10 mouse cellular contexts compared by ENCODE assay signal in the genomic region with DNA sequence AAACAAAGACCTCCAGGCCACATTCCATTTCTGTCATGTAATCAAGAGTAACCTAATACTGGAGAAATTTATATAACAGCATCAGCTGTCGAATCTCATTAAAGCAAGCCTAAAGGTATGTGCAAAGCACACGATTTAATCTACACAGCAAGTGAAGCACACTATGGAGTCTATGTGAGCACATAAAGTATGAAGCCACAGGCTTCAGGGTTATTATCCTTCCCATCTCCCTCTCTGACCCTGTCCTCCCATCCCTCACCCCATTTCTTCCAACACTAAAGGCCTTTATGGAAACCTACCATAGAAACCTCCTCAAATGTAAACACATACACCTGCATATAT. TPM values are rescaled to one million over a fixed set of nuclear protein-coding genes. Genes with fewer than 3 reads are reported as not detected.
DNase-seq lines count a peak whose midpoint lies in the region; ATAC-seq and TF ChIP-seq lines count a peak whose summit lies in the region.
"Had no signal": no experiment of that assay in that cellular context is flagged by ENCODE, and none has a peak within 500 bp of the region (broad histone marks: within the 10 kb centered on the region; RNA-seq: fewer than 3 reads in every experiment).

No protein-coding gene starts in this region.

- ATAC-seq in heart, embryonic 11.5 days (replicated peaks; ENCODE audit: insufficient number of reproducible peaks, low FRiP score, low TSS enrichment) = no peak
- ATAC-seq in neural tube, embryonic 11.5 days (ENCODE audit: insufficient read depth, low FRiP score, low TSS enrichment) = no peak
- no peak; the same call in 1 of the 2 replicates for ATAC-seq in limb, embryonic 14.5 days (ENCODE audit: low FRiP score, low read depth)

- no peak overlapping the region for H3K9ac ChIP-seq in heart, embryonic 11.5 days (ENCODE audit: low read depth, low read length)
- H3K9ac ChIP-seq in neural tube, embryonic 11.5 days (ENCODE audit: low read length) = no peak overlapping the region
- no peak overlapping the region for H3K9ac ChIP-seq in limb, embryonic 14.5 days (ENCODE audit: low read depth, low read length, severe bottlenecking)

- TF ChIP-seq POLR2A in limb, embryonic 14.5 days (IDR thresholded peaks at IDR 0.05; ENCODE audit: borderline replicate concordance, extremely low read depth, insufficient read depth, insufficient read length) = no peak

- 53% methylated on average over 2 of the region's 2 CpGs for whole genome bisulfite sequencing in heart, embryonic 11.5 days (ENCODE audit: insufficient replicate concordance)
- 68% methylated on average over 2 of the region's 2 CpGs for WGBS in neural tube, embryonic 11.5 days
- 6% methylated on average over 2 of the region's 2 CpGs for WGBS in limb, embryonic 14.5 days

- peaks cover 5% of the 10 kb centered on the region; the same call in 1 of the 2 replicates for H3K4me1 ChIP-seq in heart, embryonic 11.5 days (ENCODE audit: control insufficient read depth, insufficient read depth, low read length)
- no peaks in the 10 kb centered on the region for H3K4me1 ChIP-seq in neural tube, embryonic 11.5 days (ENCODE audit: control insufficient read depth, insufficient read depth, low read length)
- peaks cover 16% of the 10 kb centered on the region for H3K4me1 ChIP-seq in limb, embryonic 14.5 days (ENCODE audit: control insufficient read depth, insufficient read depth, low read length)

- peaks cover under 1% of the 10 kb centered on the region; the same call in 1 of the 2 replicates for H3K36me3 ChIP-seq in heart, embryonic 11.5 days (ENCODE audit: control insufficient read depth, insufficient read depth, low read length)
- H3K36me3 ChIP-seq in neural tube, embryonic 11.5 days (ENCODE audit: control insufficient read depth, insufficient read depth, low read length) = no peaks in the 10 kb centered on the region
- no peaks in the 10 kb centered on the region for H3K36me3 ChIP-seq in limb, embryonic 14.5 days (ENCODE audit: control insufficient read depth, insufficient read depth, low read length)

- no peaks in the 10 kb centered on the region for H3K9me3 ChIP-seq in heart, embryonic 11.5 days (replicated peaks; ENCODE audit: control insufficient read depth, low read length)
- H3K9me3 ChIP-seq in neural tube, embryonic 11.5 days (ENCODE audit: control insufficient read depth, low read length) = no peaks in the 10 kb centered on the region
- no peaks in the 10 kb centered on the region for H3K9me3 ChIP-seq in limb, embryonic 14.5 days (ENCODE audit: control insufficient read depth, low read length)

- H3K27ac ChIP-seq in heart, embryonic 11.5 days (ENCODE audit: low read depth, low read length) = peak overlapping the region; percentile 58; the same call in 1 of the 2 replicates
- peak overlapping the region; percentile 3; the same call in 1 of the 2 replicates for H3K27ac ChIP-seq in neural tube, embryonic 11.5 days (ENCODE audit: low read depth, low read length)
- peak overlapping the region; percentile 77 for H3K27ac ChIP-seq in limb, embryonic 14.5 days (replicated peaks; ENCODE audit: low read depth, low read length)

- H3K4me2 ChIP-seq in heart, embryonic 11.5 days = no peak overlapping the region
- no peak overlapping the region for H3K4me2 ChIP-seq in neural tube, embryonic 11.5 days (ENCODE audit: low read depth)
- H3K4me2 ChIP-seq in limb, embryonic 14.5 days (replicated peaks; ENCODE audit: low read depth, low read length, severe bottlenecking) = no peak overlapping the region

- H3K27me3 ChIP-seq in heart, embryonic 11.5 days (ENCODE audit: control insufficient read depth, insufficient read depth, low read length) = no peaks in the 10 kb centered on the region
- no peaks in the 10 kb centered on the region for H3K27me3 ChIP-seq in neural tube, embryonic 11.5 days (ENCODE audit: control insufficient read depth, insufficient read depth, low read length)
- no peaks in the 10 kb centered on the region for H3K27me3 ChIP-seq in limb, embryonic 14.5 days (ENCODE audit: control insufficient read depth, insufficient read depth, low read length)

- no peak for DNase-seq in heart, postnatal 4 days
- no peak for DNase-seq in neural tube, embryonic 11.5 days (ENCODE audit: low spot score)
- no peak for DNase-seq in neural tube, embryonic 10.5 days (ENCODE audit: extremely low spot score, low spot score)
- DNase-seq in limb, embryonic 14.5 days (ENCODE audit: low spot score) = no peak
- DNase-seq in cerebellum, adult 9-11 months = no peak
- DNase-seq in spleen, postnatal 4 days (ENCODE audit: low spot score in 2 of 2) = no peak
- no peak for DNase-seq in retina, embryonic 14.5 days (ENCODE audit: low spot score)
- DNase-seq: right cerebral cortex, postnatal 14 days; thymus, postnatal 36 days had no signal

- H3K4me3 ChIP-seq in heart, embryonic 11.5 days (ENCODE audit: low read depth, low read length) = no peak overlapping the region
- H3K4me3 ChIP-seq in neural tube, embryonic 11.5 days (ENCODE audit: low read depth, low read length) = no peak overlapping the region
- no peak overlapping the region for H3K4me3 ChIP-seq in limb, embryonic 14.5 days (replicated peaks; ENCODE audit: low read length)

RNA-seq across cellular contexts. Expression of a gene that starts 37.0 kb away (rescaled TPM):
- polyA plus RNA-seq in heart, embryonic 11.5 days (2014; fragmentation: Nextera tagmentation; extraction: Ambion mirVana) = 32.7 and 41.2 TPM in 2 replicates
- 10 to 100 TPM; 62.4 to 65.1 TPM for total RNA-seq in heart, postnatal 4 days (2021)
- polyA plus RNA-seq in neural tube, embryonic 11.5 days (2014; fragmentation: Nextera tagmentation; extraction: Ambion mirVana) = 47.7 and 48.0 TPM in 2 replicates
- polyA plus RNA-seq in limb, embryonic 14.5 days (2012; rRNA removed) = 22.4 and 23.4 TPM in 2 replicates
- polyA plus RNA-seq in limb, embryonic 14.5 days (2014; fragmentation: Nextera tagmentation; extraction: Ambion mirVana) = 38.5 and 49.1 TPM in 2 replicates

Comparison
In these comparisons a context has a peak if more than half of its experiments do, and no peak if none do; other contexts are left out.
1. H3K27ac ChIP-seq: peak in every context shown above with its lines; median percentile 77 in limb, embryonic 14.5 days; 58 in heart, embryonic 11.5 days; 3 in neural tube, embryonic 11.5 days.